Mouse (Mus musculus): ENCODE data around the gene Rpusd4. TPM values are rescaled to one million over a fixed set of nuclear protein-coding genes. Genes with fewer than 3 reads are reported as not detected.
A peak's percentile ranks its signal among the peaks of the same experiment; 100 is the strongest.

Rpusd4 gene
- polyA plus RNA-seq, 1 experiment, result 15.5 TPM

DNA sequence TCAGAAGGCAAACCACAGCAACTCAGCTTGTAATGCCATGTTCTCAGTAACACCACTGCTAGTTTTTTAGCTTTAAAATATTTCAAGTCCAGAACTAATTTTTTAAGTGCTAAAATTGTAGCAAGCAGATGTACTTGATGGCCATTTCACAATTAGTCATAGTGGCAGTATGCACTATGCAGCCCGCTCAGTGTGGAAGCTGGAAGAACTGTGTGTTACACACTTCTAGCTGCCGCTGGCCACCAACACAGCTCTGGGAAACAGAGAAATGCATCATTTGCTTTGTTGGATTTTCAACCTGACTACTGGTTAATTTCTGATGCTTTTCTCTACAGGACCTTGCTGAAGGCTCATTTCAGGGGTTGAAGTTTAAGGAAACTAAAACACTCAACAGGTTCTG is 20.3 kb upstream of the Rpusd4 start:
- Histone ChIP-seq H3K4me1 (ENCODE audit: control insufficient read depth, insufficient read depth, low read length) (no peaks in the 10 kb centered on the region), H3K4me3 (replicated peaks; ENCODE audit: control insufficient read depth, low read depth, low read length) (no peak overlapping the region), H3K27ac (ENCODE audit: control insufficient read depth, insufficient read depth, low read depth, low read length, poor library complexity) (no peak overlapping the region)
- TF ChIP-seq CTCF (IDR thresholded peaks at IDR 0.05; ENCODE audit: control insufficient read depth, insufficient read depth, low read length), result no peak
- no peak for TF ChIP-seq POLR2A (IDR thresholded peaks at IDR 0.05; ENCODE audit: borderline replicate concordance, control insufficient read depth, low read depth, low read length)
- 89% methylated on average over 2 of the region's 2 CpGs for WGBS

- Histone ChIP-seq H3K4me3 (replicated peaks; ENCODE audit: control insufficient read depth, low read depth, low read length) (no peak overlapping the region), H3K27ac (ENCODE audit: control insufficient read depth, insufficient read depth, low read depth, low read length, poor library complexity) (no peak overlapping the region)
Measured at GRCm38 (mm10) chr9:35249476-35249875, 18.2 kb upstream of the Rpusd4 start.

GRCm38 (mm10) chr9:35257365-35257764 is 10.3 kb upstream of the Rpusd4 start:
- no peaks in the 10 kb centered on the region for H3K4me1 ChIP-seq (ENCODE audit: control insufficient read depth, insufficient read depth, low read length)
- no peak overlapping the region for H3K27ac ChIP-seq (ENCODE audit: control insufficient read depth, insufficient read depth, low read depth, low read length, poor library complexity)
- TF ChIP-seq POLR2A (IDR thresholded peaks at IDR 0.05; ENCODE audit: borderline replicate concordance, control insufficient read depth, low read depth, low read length) (no peak), CTCF (IDR thresholded peaks at IDR 0.05; ENCODE audit: control insufficient read depth, insufficient read depth, low read length) (no peak)
- WGBS, result 67% methylated on average over 7 of the region's 7 CpGs
- H3K4me3 ChIP-seq (replicated peaks; ENCODE audit: control insufficient read depth, low read depth, low read length), result no peak overlapping the region

More at GRCm38 (mm10) chr9:35249476-35249875, 18.2 kb upstream of the Rpusd4 start:
- no peak for TF ChIP-seq POLR2A (IDR thresholded peaks at IDR 0.05; ENCODE audit: borderline replicate concordance, control insufficient read depth, low read depth, low read length)
- TF ChIP-seq CTCF (IDR thresholded peaks at IDR 0.05; ENCODE audit: control insufficient read depth, insufficient read depth, low read length), result no peak
- H3K4me1 ChIP-seq (ENCODE audit: control insufficient read depth, insufficient read depth, low read length), result no peaks in the 10 kb centered on the region

- H3K27ac ChIP-seq (ENCODE audit: control insufficient read depth, insufficient read depth, low read depth, low read length, poor library complexity), result no peak overlapping the region
- H3K4me3 ChIP-seq (replicated peaks; ENCODE audit: control insufficient read depth, low read depth, low read length), result no peak overlapping the region
- 63% methylated on average over 4 of the region's 4 CpGs for WGBS
- TF ChIP-seq POLR2A (IDR thresholded peaks at IDR 0.05; ENCODE audit: borderline replicate concordance, control insufficient read depth, low read depth, low read length), result no peak
- no peak for TF ChIP-seq CTCF (IDR thresholded peaks at IDR 0.05; ENCODE audit: control insufficient read depth, insufficient read depth, low read length)
- peaks cover 2% of the 10 kb centered on the region for H3K4me1 ChIP-seq (ENCODE audit: control insufficient read depth, insufficient read depth, low read length)
Measured at GRCm38 (mm10) chr9:35262418-35262817, 5.2 kb upstream of the Rpusd4 start.

- H3K4me1 ChIP-seq (ENCODE audit: control insufficient read depth, insufficient read depth, low read length), result peaks cover 2% of the 10 kb centered on the region
- 63% methylated on average over 2 of the region's 2 CpGs for WGBS
- no peak for TF ChIP-seq CTCF (IDR thresholded peaks at IDR 0.05; ENCODE audit: control insufficient read depth, insufficient read depth, low read length)
- no peak for TF ChIP-seq POLR2A (IDR thresholded peaks at IDR 0.05; ENCODE audit: borderline replicate concordance, control insufficient read depth, low read depth, low read length)
- no peak overlapping the region for H3K4me3 ChIP-seq (replicated peaks; ENCODE audit: control insufficient read depth, low read depth, low read length)
- no peak overlapping the region for H3K27ac ChIP-seq (ENCODE audit: control insufficient read depth, insufficient read depth, low read depth, low read length, poor library complexity)
Measured at GRCm38 (mm10) chr9:35263431-35263830, 4.2 kb upstream of the Rpusd4 start.

DNA sequence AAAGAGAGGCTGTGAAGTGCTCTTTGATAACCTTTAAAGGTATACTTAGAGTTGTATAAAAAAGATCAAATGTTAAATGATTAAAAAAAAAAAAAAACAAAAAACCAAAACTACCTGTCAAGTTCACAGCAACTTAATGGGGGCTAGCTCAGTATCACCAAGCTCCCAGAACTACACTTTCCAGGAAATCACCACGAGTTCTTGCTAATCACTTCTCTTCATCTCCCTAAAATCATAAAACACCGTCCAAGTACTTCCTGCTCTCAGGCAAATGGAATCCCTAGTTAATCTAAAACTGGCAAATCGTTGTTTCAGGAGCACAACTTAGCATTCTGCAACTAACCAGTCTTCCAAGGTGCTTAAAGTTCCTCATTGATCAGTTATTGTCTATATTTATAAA is 3.2 kb upstream of the Rpusd4 start:
- WGBS, result 26% methylated on average over 3 of the region's 3 CpGs
- Histone ChIP-seq H3K4me3 (replicated peaks; ENCODE audit: control insufficient read depth, low read depth, low read length) (no peak overlapping the region), H3K4me1 (ENCODE audit: control insufficient read depth, insufficient read depth, low read length) (peaks cover 2% of the 10 kb centered on the region), H3K27ac (ENCODE audit: control insufficient read depth, insufficient read depth, low read depth, low read length, poor library complexity) (no peak overlapping the region)
- no peak for TF ChIP-seq POLR2A (IDR thresholded peaks at IDR 0.05; ENCODE audit: borderline replicate concordance, control insufficient read depth, low read depth, low read length)
- no peak for TF ChIP-seq CTCF (IDR thresholded peaks at IDR 0.05; ENCODE audit: control insufficient read depth, insufficient read depth, low read length)

DNA sequence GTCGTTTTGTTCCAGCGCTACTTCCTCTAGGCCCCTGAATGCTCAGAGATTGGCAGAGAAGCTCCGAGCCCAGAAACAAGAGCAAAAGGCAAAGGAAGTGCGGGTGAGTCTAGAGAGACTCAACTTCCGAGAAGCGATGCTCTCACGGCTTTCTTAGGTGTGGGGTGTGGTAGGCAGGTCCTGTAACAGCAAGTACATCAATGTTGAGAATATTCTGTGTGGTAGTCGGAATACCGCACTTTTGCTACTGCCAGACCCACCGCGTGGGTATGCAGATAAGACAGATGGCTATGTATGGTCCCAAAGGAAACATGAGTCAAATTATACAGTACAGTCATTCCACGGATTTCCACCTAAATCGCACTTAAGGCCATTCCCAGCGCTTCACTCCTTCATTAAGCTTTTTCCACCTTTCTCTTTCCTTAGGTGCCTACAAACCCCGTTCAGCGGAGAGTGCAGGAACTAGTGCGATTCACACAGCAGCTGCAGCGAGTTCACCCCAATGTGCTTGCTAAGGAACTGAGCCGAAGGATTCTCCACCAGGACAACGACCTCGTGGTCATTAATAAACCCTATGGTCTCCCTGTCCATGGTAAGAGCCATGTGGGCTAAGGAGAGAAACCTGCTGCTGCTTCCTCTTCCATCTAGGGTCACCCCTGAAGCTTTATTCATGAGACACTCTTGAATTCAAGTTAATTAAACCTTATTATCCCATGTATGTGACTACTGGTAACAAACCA is 481 bp downstream of the Rpusd4 start:
- Histone ChIP-seq H3K4me1 (ENCODE audit: control insufficient read depth, insufficient read depth, low read length) (peaks cover 2% of the 10 kb centered on the region), H3K4me3 (replicated peaks; ENCODE audit: control insufficient read depth, low read depth, low read length) (peak overlapping the region; percentile 96), H3K27ac (ENCODE audit: control insufficient read depth, insufficient read depth, low read depth, low read length, poor library complexity) (peak overlapping the region; percentile 30; the same call in 1 of the 2 replicates)
- WGBS, result under 1% methylated on average over 21 of the region's 21 CpGs
- TF ChIP-seq CTCF (IDR thresholded peaks at IDR 0.05; ENCODE audit: control insufficient read depth, insufficient read depth, low read length) (no peak), POLR2A (IDR thresholded peaks at IDR 0.05; ENCODE audit: borderline replicate concordance, control insufficient read depth, low read depth, low read length) (no peak)

DNA sequence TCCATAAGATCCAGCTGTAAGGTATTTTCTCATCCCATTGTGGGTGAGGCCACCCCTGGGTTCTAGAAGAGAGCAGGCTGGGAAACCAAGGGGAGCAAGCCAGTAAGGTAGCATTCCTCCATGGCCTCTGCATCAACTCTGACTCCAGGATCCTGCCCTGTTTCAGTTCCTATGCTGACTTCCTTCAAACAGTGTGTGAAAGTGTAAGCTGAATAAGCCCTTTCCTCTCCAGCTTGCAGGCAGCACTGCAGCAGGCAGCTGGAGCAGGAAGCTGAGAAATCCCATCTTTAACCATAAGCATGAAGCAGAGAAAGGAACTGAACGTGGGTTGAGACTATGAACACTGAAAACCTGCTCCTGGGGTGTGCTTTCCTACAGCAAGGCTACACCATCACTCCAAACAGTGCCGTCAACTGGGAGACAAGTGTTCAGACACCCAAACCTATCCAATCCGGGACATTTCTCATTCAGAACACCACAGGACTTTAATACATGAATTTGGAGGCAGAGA is 10.2 kb downstream of the Rpusd4 start:
- WGBS, result 68% methylated on average over 3 of the region's 3 CpGs
- no peak overlapping the region for H3K4me3 ChIP-seq (replicated peaks; ENCODE audit: control insufficient read depth, low read depth, low read length)
- no peak for TF ChIP-seq POLR2A (IDR thresholded peaks at IDR 0.05; ENCODE audit: borderline replicate concordance, control insufficient read depth, low read depth, low read length)
- no peak for TF ChIP-seq CTCF (IDR thresholded peaks at IDR 0.05; ENCODE audit: control insufficient read depth, insufficient read depth, low read length)
- no peaks in the 10 kb centered on the region for H3K4me1 ChIP-seq (ENCODE audit: control insufficient read depth, insufficient read depth, low read length)
- no peak overlapping the region for H3K27ac ChIP-seq (ENCODE audit: control insufficient read depth, insufficient read depth, low read depth, low read length, poor library complexity)

Data from bone marrow, adult 2 months (tissue).